Mouse (Mus musculus): ENCODE measurements around the gene Csnk1g1.

DNA sequence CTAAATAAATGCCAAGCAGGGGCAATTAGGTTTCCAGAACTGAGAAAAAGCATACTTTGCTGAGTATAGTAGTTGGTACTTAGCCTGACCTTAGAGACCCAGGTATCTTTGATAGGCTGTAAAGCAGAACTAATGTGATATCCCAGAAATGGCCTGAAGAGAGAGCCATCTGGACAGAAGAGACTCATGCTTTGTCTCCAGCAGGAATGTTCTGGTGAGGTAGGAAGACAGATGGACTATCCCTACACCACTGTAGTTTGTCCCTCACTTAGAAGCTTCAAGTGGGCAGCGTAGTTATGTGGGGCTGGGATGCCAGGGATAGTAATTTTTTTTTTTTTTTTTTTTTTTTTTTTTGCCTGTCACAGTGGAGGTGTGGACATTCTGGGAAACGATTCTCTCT is 5.3 kb downstream of the Csnk1g1 start:
- no peak for TF ChIP-seq POLR2A (IDR thresholded peaks at IDR 0.05; ENCODE audit: extremely low read depth, insufficient read depth, low read length)
- 0 out of 2 replicates have a peak, but pooled peaks have one; percentile 14 for TF ChIP-seq CTCF (IDR thresholded peaks at IDR 0.05; ENCODE audit: extremely low read depth, insufficient read depth, low read length)
